Mouse (Mus musculus): Measurements from ENCODE around the gene Tbc1d2. TPM values are rescaled to one million over a fixed set of nuclear protein-coding genes. Genes with fewer than 3 reads are reported as not detected.
"Not testable (repeated sequence)": the region's sequence is repeated elsewhere in the genome, so short reads cannot be mapped to it uniquely, and the experiment has no call there.

Tbc1d2 gene
- polyA plus RNA-seq, 1 experiment from 2014 or later, result 6.7 TPM

GRCm38 (mm10) chr4:46635702-46636430 is 14.1 kb downstream of the Tbc1d2 start:
- H3K36me3 ChIP-seq (ENCODE audit: insufficient read depth, low read length), result no peaks in the 10 kb centered on the region
- no peak overlapping the region for H3K27ac ChIP-seq (ENCODE audit: low read length)
- TF ChIP-seq EP300 (IDR thresholded peaks at IDR 0.05) (no peak), CTCF (IDR thresholded peaks at IDR 0.05) (no peak)
- 65% methylated on average over 16 of the region's 16 CpGs for WGBS
- DNase-seq (ENCODE audit: low spot score) (peak; percentile 51), ATAC-seq (no peak)
- H3K4me2 ChIP-seq (replicated peaks; ENCODE audit: low read depth, low read length), result no peak overlapping the region
- H3K4me3 ChIP-seq (ENCODE audit: low read depth, low read length), result no peak overlapping the region
- H3K27me3 ChIP-seq (replicated peaks; ENCODE audit: insufficient read depth, low read length), result no peaks in the 10 kb centered on the region
- H3K9ac ChIP-seq (replicated peaks; ENCODE audit: low read depth), result no peak overlapping the region
- no peaks in the 10 kb centered on the region for H3K9me3 ChIP-seq (ENCODE audit: low read length)
- H3K4me1 ChIP-seq (ENCODE audit: insufficient read depth, low read depth, low read length), result no peaks in the 10 kb centered on the region

GRCm38 (mm10) chr4:46634881-46635280 is 15.1 kb downstream of the Tbc1d2 start:
- ATAC-seq, result no peak
- 59% methylated on average over 6 of the region's 6 CpGs for WGBS
- no peak overlapping the region for H3K9ac ChIP-seq (replicated peaks; ENCODE audit: low read depth)
- no peak overlapping the region for H3K27ac ChIP-seq (ENCODE audit: low read length)
- H3K4me3 ChIP-seq (ENCODE audit: low read depth, low read length), result no peak overlapping the region
- TF ChIP-seq CTCF (IDR thresholded peaks at IDR 0.05) (no peak), EP300 (IDR thresholded peaks at IDR 0.05) (no peak)
- no peaks in the 10 kb centered on the region for H3K27me3 ChIP-seq (replicated peaks; ENCODE audit: insufficient read depth, low read length)
- DNase-seq (ENCODE audit: low spot score), result no peak
- H3K4me1 ChIP-seq (ENCODE audit: insufficient read depth, low read depth, low read length), result no peaks in the 10 kb centered on the region
- no peaks in the 10 kb centered on the region for H3K36me3 ChIP-seq (ENCODE audit: insufficient read depth, low read length)
- H3K9me3 ChIP-seq (ENCODE audit: low read length), result no peaks in the 10 kb centered on the region
- H3K4me2 ChIP-seq (replicated peaks; ENCODE audit: low read depth, low read length), result no peak overlapping the region

GRCm38 (mm10) chr4:46633565-46633964 is 16.4 kb downstream of the Tbc1d2 start:
- ATAC-seq, result peak; percentile 56
- H3K9me3 ChIP-seq (ENCODE audit: low read length); H3K27ac ChIP-seq (ENCODE audit: low read length); H3K4me2 ChIP-seq (replicated peaks; ENCODE audit: low read depth, low read length); H3K27me3 ChIP-seq (replicated peaks; ENCODE audit: insufficient read depth, low read length); H3K4me3 ChIP-seq (ENCODE audit: low read depth, low read length); H3K4me1 ChIP-seq (ENCODE audit: insufficient read depth, low read depth, low read length); H3K9ac ChIP-seq (replicated peaks; ENCODE audit: low read depth); H3K36me3 ChIP-seq (ENCODE audit: insufficient read depth, low read length): not testable (repeated sequence)
- DNase-seq (ENCODE audit: low spot score), result peak; percentile 60
- WGBS, result 67% methylated on average over 6 of the region's 6 CpGs

GRCm38 (mm10) chr4:46632465-46632864 is 17.5 kb downstream of the Tbc1d2 start:
- Histone ChIP-seq H3K27me3 (replicated peaks; ENCODE audit: insufficient read depth, low read length) (no peaks in the 10 kb centered on the region), H3K4me1 (ENCODE audit: insufficient read depth, low read depth, low read length) (no peaks in the 10 kb centered on the region), H3K9me3 (ENCODE audit: low read length) (no peaks in the 10 kb centered on the region), H3K4me2 (replicated peaks; ENCODE audit: low read depth, low read length) (no peak overlapping the region), H3K27ac (ENCODE audit: low read length) (no peak overlapping the region), H3K9ac (replicated peaks; ENCODE audit: low read depth) (no peak overlapping the region), H3K36me3 (ENCODE audit: insufficient read depth, low read length) (no peaks in the 10 kb centered on the region), H3K4me3 (ENCODE audit: low read depth, low read length) (no peak overlapping the region)
- WGBS, result 46% methylated on average over 2 of the region's 2 CpGs
- DNase-seq (ENCODE audit: low spot score) (no peak), ATAC-seq (no peak)
- TF ChIP-seq CTCF (IDR thresholded peaks at IDR 0.05) (no peak), EP300 (IDR thresholded peaks at IDR 0.05) (no peak)

- H3K4me3 ChIP-seq (ENCODE audit: low read depth, low read length), result no peak overlapping the region
- peak; percentile 59 for DNase-seq (ENCODE audit: low spot score)
Observed at GRCm38 (mm10) chr4:46630390-46630789, 19.6 kb downstream of the Tbc1d2 start.

GRCm38 (mm10) chr4:46628873-46629272 is 21.1 kb downstream of the Tbc1d2 start:
- Histone ChIP-seq H3K4me3 (ENCODE audit: low read depth, low read length) (no peak overlapping the region), H3K9me3 (ENCODE audit: low read length) (no peaks in the 10 kb centered on the region), H3K36me3 (ENCODE audit: insufficient read depth, low read length) (no peaks in the 10 kb centered on the region), H3K27me3 (replicated peaks; ENCODE audit: insufficient read depth, low read length) (no peaks in the 10 kb centered on the region), H3K9ac (replicated peaks; ENCODE audit: low read depth) (no peak overlapping the region), H3K4me1 (ENCODE audit: insufficient read depth, low read depth, low read length) (no peaks in the 10 kb centered on the region), H3K27ac (ENCODE audit: low read length) (no peak overlapping the region), H3K4me2 (replicated peaks; ENCODE audit: low read depth, low read length) (no peak overlapping the region)
- ATAC-seq (peak; percentile 52), DNase-seq (ENCODE audit: low spot score) (peak; percentile 18)
- WGBS, result 39% methylated on average over 9 of the region's 9 CpGs
- TF ChIP-seq EP300 (IDR thresholded peaks at IDR 0.05), result peak; percentile 56
- no peak for TF ChIP-seq CTCF (IDR thresholded peaks at IDR 0.05)

More at GRCm38 (mm10) chr4:46630390-46630789, 19.6 kb downstream of the Tbc1d2 start:
- TF ChIP-seq CTCF (IDR thresholded peaks at IDR 0.05) (peak; percentile 43), EP300 (IDR thresholded peaks at IDR 0.05) (no peak)
- Histone ChIP-seq H3K4me2 (replicated peaks; ENCODE audit: low read depth, low read length) (no peak overlapping the region), H3K27ac (ENCODE audit: low read length) (no peak overlapping the region), H3K36me3 (ENCODE audit: insufficient read depth, low read length) (no peaks in the 10 kb centered on the region), H3K9ac (replicated peaks; ENCODE audit: low read depth) (no peak overlapping the region), H3K27me3 (replicated peaks; ENCODE audit: insufficient read depth, low read length) (no peaks in the 10 kb centered on the region), H3K9me3 (ENCODE audit: low read length) (no peaks in the 10 kb centered on the region), H3K4me1 (ENCODE audit: insufficient read depth, low read depth, low read length) (no peaks in the 10 kb centered on the region)
- ATAC-seq, result peak; percentile 47; the same call in 1 of the 2 replicates
- WGBS, result 47% methylated on average over 9 of the region's 9 CpGs

All from lung, postnatal 0 days (tissue).